24 mouse cellular contexts compared by ENCODE assay signal in genomic region chr14:17983390-17983789, GRCm38 (mm10).
A peak's percentile ranks its signal among the peaks of the same experiment; 100 is the strongest.
DNase-seq lines count a peak whose midpoint lies in the region; ATAC-seq and TF ChIP-seq lines count a peak whose summit lies in the region.
"Had no signal": no experiment of that assay in that cellular context is flagged by ENCODE, and none has a peak within 500 bp of the region (broad histone marks: within the 10 kb centered on the region; RNA-seq: fewer than 3 reads in every experiment).

No protein-coding gene starts in this region.

- H3K27ac ChIP-seq in lung, postnatal 0 days (ENCODE audit: low read length), result no peak overlapping the region
- no peak overlapping the region for H3K27ac ChIP-seq in CH12.LX (ENCODE audit: insufficient read depth, low read depth)
- H3K27ac ChIP-seq: embryonic facial prominence, embryonic 10.5 days; embryonic facial prominence, embryonic 13.5 days; forebrain, embryonic 12.5 days; forebrain, embryonic 15.5 days; hindbrain, embryonic 10.5 days; hindbrain, embryonic 13.5 days; intestine, embryonic 15.5 days had no signal

- no peak overlapping the region for H3K4me2 ChIP-seq in lung, postnatal 0 days (replicated peaks; ENCODE audit: low read depth, low read length)
- peak overlapping the region; percentile 47 for H3K4me2 ChIP-seq in CH12.LX (ENCODE audit: insufficient read depth, low read depth, poor library complexity, severe bottlenecking)
- H3K4me2 ChIP-seq: embryonic facial prominence, embryonic 13.5 days; forebrain, embryonic 12.5 days; forebrain, embryonic 15.5 days; heart, embryonic 11.5 days; hindbrain, embryonic 13.5 days; intestine, embryonic 15.5 days had no signal

- no peak for TF ChIP-seq POLR2A in CH12.LX (IDR thresholded peaks at IDR 0.05; ENCODE audit: low read depth, low read length)

- peak; percentile 53 for TF ChIP-seq EP300 in lung, postnatal 0 days (IDR thresholded peaks at IDR 0.05)
- no peak for TF ChIP-seq EP300 in CH12.LX (IDR thresholded peaks at IDR 0.05; ENCODE audit: low read length)

- no peak for TF ChIP-seq RAD21 in CH12.LX (IDR thresholded peaks at IDR 0.05; ENCODE audit: low read depth, low read length)

- in situ Hi-C loops in CH12.LX (cut with MboI; ENCODE audit: low pct_ligation_motif_present, low pct_unique_long_range_greater_than_20kb, low sequenced_read_pairs), result no loop called here

- H3K79me2 ChIP-seq in CH12.LX (replicated peaks; ENCODE audit: control insufficient read depth, extremely low read depth, insufficient read depth, poor library complexity, severe bottlenecking), result no peaks in the 10 kb centered on the region

- no peaks in the 10 kb centered on the region for H3K36me3 ChIP-seq in lung, postnatal 0 days (ENCODE audit: insufficient read depth, low read length)
- H3K36me3 ChIP-seq in CH12.LX (replicated peaks in 1 of 2; ENCODE audit: control insufficient read depth in 1 of 2, insufficient read depth in 1 of 2, low read length in 1 of 2), result no peaks in the 10 kb centered on the region
- H3K36me3 ChIP-seq: embryonic facial prominence, embryonic 10.5 days; embryonic facial prominence, embryonic 13.5 days; forebrain, embryonic 12.5 days; forebrain, embryonic 15.5 days; hindbrain, embryonic 10.5 days; hindbrain, embryonic 13.5 days; intestine, embryonic 15.5 days had no signal

- no peak for TF ChIP-seq CTCF in lung, postnatal 0 days (IDR thresholded peaks at IDR 0.05)
- TF ChIP-seq CTCF in CH12.LX (conservative IDR thresholded peaks at IDR 0.05 in 1 of 2, IDR thresholded peaks at IDR 0.05 in 1 of 2; ENCODE audit: low read depth in 2 of 2, low read length in 2 of 2), result no peak

- no peak overlapping the region for H3K9ac ChIP-seq in lung, postnatal 0 days (replicated peaks; ENCODE audit: low read depth)
- H3K9ac ChIP-seq in CH12.LX (ENCODE audit: insufficient read depth, low read depth), result peak overlapping the region; percentile 53; the same call in 1 of the 2 replicates
- H3K9ac ChIP-seq: embryonic facial prominence, embryonic 13.5 days; forebrain, embryonic 12.5 days; forebrain, embryonic 15.5 days; hindbrain, embryonic 13.5 days; intestine, embryonic 15.5 days had no signal

- ATAC-seq in lung, postnatal 0 days, result peak; percentile 38; the same call in 1 of the 2 replicates
- ATAC-seq in granulocyte monocyte progenitor cell, adult 5-6 weeks (replicated peaks; ENCODE audit: poor library complexity, severe bottlenecking), result peak; percentile 59
- ATAC-seq: activated CD4-positive, CD25-positive, alpha-beta regulatory T cell, adult 4 months; forebrain, embryonic 15.5 days; hindbrain, embryonic 16.5 days; intestine, embryonic 15.5 days had no signal

- DNase-seq in adrenal gland, adult 2 months, result peak; percentile 13
- DNase-seq in adrenal gland, postnatal 4 days (ENCODE audit: low spot score in 2 of 2), result no peak
- DNase-seq in lung, postnatal 0 days (ENCODE audit: low spot score), result peak; percentile 22
- no peak for DNase-seq in lung, postnatal 36 days
- DNase-seq in CH12.LX (ENCODE audit: extremely low read depth), result no peak
- no peak for DNase-seq in cerebellum, adult 8-10 months
- DNase-seq: adrenal gland, postnatal 25 days; B cell, adult 2 months; cerebellum, adult 18-20 months; cerebellum, adult 9-11 months; cerebellum, postnatal 25 days; gastrocnemius, postnatal 25 days had no signal

- no peak overlapping the region for H3K4me3 ChIP-seq in lung, postnatal 0 days (ENCODE audit: low read depth, low read length)
- H3K4me3 ChIP-seq in CH12.LX (replicated peaks in 1 of 3; ENCODE audit: low read depth in 2 of 3, low read length in 2 of 3, poor library complexity in 1 of 3), result no peak overlapping the region
- H3K4me3 ChIP-seq: embryonic facial prominence, embryonic 10.5 days; embryonic facial prominence, embryonic 13.5 days; erythroblast, embryonic 14.5 days; forebrain, embryonic 12.5 days; forebrain, embryonic 15.5 days; hindbrain, embryonic 10.5 days; hindbrain, embryonic 13.5 days; intestine, embryonic 15.5 days had no signal

- H3K27me3 ChIP-seq in lung, postnatal 0 days (replicated peaks; ENCODE audit: insufficient read depth, low read length), result no peaks in the 10 kb centered on the region
- H3K27me3 ChIP-seq in CH12.LX (replicated peaks), result no peaks in the 10 kb centered on the region
- H3K27me3 ChIP-seq: embryonic facial prominence, embryonic 13.5 days; forebrain, embryonic 12.5 days; forebrain, embryonic 15.5 days; hindbrain, embryonic 13.5 days; intestine, embryonic 15.5 days had no signal

- no peaks in the 10 kb centered on the region for H3K4me1 ChIP-seq in lung, postnatal 0 days (ENCODE audit: insufficient read depth, low read depth, low read length)
- H3K4me1 ChIP-seq in CH12.LX (ENCODE audit: control insufficient read depth in 1 of 2, insufficient read depth in 2 of 2), result peaks cover 9 to 30% of the 10 kb centered on the region in 2 experiments
- H3K4me1 ChIP-seq: embryonic facial prominence, embryonic 10.5 days; embryonic facial prominence, embryonic 13.5 days; forebrain, embryonic 12.5 days; forebrain, embryonic 15.5 days; hindbrain, embryonic 10.5 days; hindbrain, embryonic 13.5 days; intestine, embryonic 15.5 days had no signal

- dilution Hi-C loops in CH12.LX (cut with MboI; ENCODE audit: extremely low pct_ligation_motif_present, extremely low pct_unique_long_range_greater_than_20kb, low sequenced_read_pairs), result no loop called here

- WGBS in lung, postnatal 0 days, result 51% methylated on average over 3 of the region's 3 CpGs

- no peaks in the 10 kb centered on the region for H3K9me3 ChIP-seq in lung, postnatal 0 days (ENCODE audit: low read length)
- no peaks in the 10 kb centered on the region for H3K9me3 ChIP-seq in CH12.LX (replicated peaks; ENCODE audit: low read length)
- H3K9me3 ChIP-seq: embryonic facial prominence, embryonic 10.5 days; embryonic facial prominence, embryonic 13.5 days; forebrain, embryonic 12.5 days; forebrain, embryonic 15.5 days; hindbrain, embryonic 10.5 days; hindbrain, embryonic 13.5 days; intestine, embryonic 15.5 days had no signal

TF ChIP-seq in CH12.LX, 34 proteins besides CTCF, POLR2A, EP300 and RAD21:
- TF ChIP-seq SIN3A (IDR thresholded peaks at IDR 0.05; ENCODE audit: low read length), result no peak
- TF ChIP-seq TBP (conservative IDR thresholded peaks at IDR 0.05; ENCODE audit: low read depth, low read length), result 0 out of 2 replicates have a peak, but pooled peaks have one; percentile 13
- TF ChIP-seq NELFE (IDR thresholded peaks at IDR 0.05; ENCODE audit: low read depth, low read length), result 0 out of 2 replicates have a peak, but pooled peaks have one; percentile 15
- TF ChIP-seq TCF12 (IDR thresholded peaks at IDR 0.05; ENCODE audit: low read depth, low read length), result peak; percentile 25; the same call in 1 of the 2 replicates
- no peak for TF ChIP-seq MAFK (IDR thresholded peaks at IDR 0.05; ENCODE audit: insufficient replicate concordance, low read length)
- no peak for TF ChIP-seq SMC3 (IDR thresholded peaks at IDR 0.05; ENCODE audit: low read depth, low read length)
- no peak for TF ChIP-seq PAX5 (IDR thresholded peaks at IDR 0.05; ENCODE audit: low read length)
- 0 out of 2 replicates have a peak, but pooled peaks have one; percentile 25 for TF ChIP-seq MAX (IDR thresholded peaks at IDR 0.05; ENCODE audit: low read length)
- no peak for TF ChIP-seq ZKSCAN1 (IDR thresholded peaks at IDR 0.05; ENCODE audit: borderline replicate concordance, low read depth, low read length)
- 0 out of 2 replicates have a peak, but pooled peaks have one; percentile 43 for TF ChIP-seq MXI1 (IDR thresholded peaks at IDR 0.05; ENCODE audit: low read depth, low read length)
- peak; percentile 73; the same call in 1 of the 2 replicates for TF ChIP-seq CHD1 (IDR thresholded peaks at IDR 0.05; ENCODE audit: low read depth, low read length)
- peak; percentile 19; the same call in 1 of the 2 replicates for TF ChIP-seq IRF4 (IDR thresholded peaks at IDR 0.05; ENCODE audit: low read depth, low read length)

Comparison
In these comparisons a context has a peak if more than half of its experiments do, and no peak if none do; other contexts are left out.
1. DNase-seq: peak in adrenal gland, adult 2 months (single experiment) and lung, postnatal 0 days (single experiment); none in adrenal gland, postnatal 4 days (0 of 2), lung, postnatal 36 days (single experiment), CH12.LX (single experiment) and cerebellum, adult 8-10 months (single experiment).